Mouse (Mus musculus) ES-Bruce4 (cell line): ENCODE measurements at regions not wholly inside any gene's neighbourhood (a gene's known extent, or its start where the extent isn't known, plus 50 kb on each side); places are given as distances from the start of the nearest gene placed in this dataset.

Experiments
- H3K27ac ChIP-seq: 2 replicates; pipeline ENCODE4 v1.5.1; 2012; ENCODE audit warnings: low read length, inconsistent platforms; ENCODE audit not compliant: insufficient read depth
- H3K27me3 ChIP-seq: 2 replicates; pipeline ENCODE4 v1.6.1; 2012; ENCODE audit warnings: mild to moderate bottlenecking, low read length, inconsistent platforms; ENCODE audit not compliant: control insufficient read depth, poor library complexity, insufficient read depth, severe bottlenecking
- H3K36me3 ChIP-seq: 2 replicates; pipeline ENCODE4 v1.6.1; 2012; ENCODE audit warnings: inconsistent platforms, mild to moderate bottlenecking, low read length, moderate library complexity; ENCODE audit not compliant: control insufficient read depth, poor library complexity, insufficient read depth, severe bottlenecking
- H3K4me1 ChIP-seq: one replicate; pipeline ENCODE4 v1.8.1; 2011; ENCODE audit warnings: low read length; ENCODE audit not compliant: control insufficient read depth, insufficient read depth
- H3K4me3 ChIP-seq: 2 replicates; pipeline ENCODE4 v1.5.1; 2011; ENCODE audit warnings: low read depth, mild to moderate bottlenecking, low read length
- H3K9ac ChIP-seq: 2 replicates; pipeline ENCODE4 v1.6.1; 2012; ENCODE audit warnings: low read depth, mild to moderate bottlenecking, inconsistent platforms; ENCODE audit not compliant: poor library complexity, severe bottlenecking
- H3K9me3 ChIP-seq: replicated peaks from 2 replicates; pipeline ENCODE4 v1.6.1; 2012; ENCODE audit warnings: mild to moderate bottlenecking, low read length, inconsistent platforms; ENCODE audit not compliant: control insufficient read depth, poor library complexity, insufficient read depth, severe bottlenecking
- CTCF ChIP-seq: IDR thresholded peaks from one replicate; pipeline ENCODE4 v1.8.1; 2011; ENCODE audit warnings: low read depth, low read length
- EP300 ChIP-seq: IDR thresholded peaks from 2 replicates; pipeline ENCODE4 v1.6.1; 2011; ENCODE audit warnings: low read depth, low read length; ENCODE audit not compliant: insufficient read depth
- POLR2A ChIP-seq: IDR thresholded peaks from one replicate; pipeline ENCODE4 v1.8.1; 2011; ENCODE audit warnings: low read length; ENCODE audit not compliant: insufficient read depth

DNA sequence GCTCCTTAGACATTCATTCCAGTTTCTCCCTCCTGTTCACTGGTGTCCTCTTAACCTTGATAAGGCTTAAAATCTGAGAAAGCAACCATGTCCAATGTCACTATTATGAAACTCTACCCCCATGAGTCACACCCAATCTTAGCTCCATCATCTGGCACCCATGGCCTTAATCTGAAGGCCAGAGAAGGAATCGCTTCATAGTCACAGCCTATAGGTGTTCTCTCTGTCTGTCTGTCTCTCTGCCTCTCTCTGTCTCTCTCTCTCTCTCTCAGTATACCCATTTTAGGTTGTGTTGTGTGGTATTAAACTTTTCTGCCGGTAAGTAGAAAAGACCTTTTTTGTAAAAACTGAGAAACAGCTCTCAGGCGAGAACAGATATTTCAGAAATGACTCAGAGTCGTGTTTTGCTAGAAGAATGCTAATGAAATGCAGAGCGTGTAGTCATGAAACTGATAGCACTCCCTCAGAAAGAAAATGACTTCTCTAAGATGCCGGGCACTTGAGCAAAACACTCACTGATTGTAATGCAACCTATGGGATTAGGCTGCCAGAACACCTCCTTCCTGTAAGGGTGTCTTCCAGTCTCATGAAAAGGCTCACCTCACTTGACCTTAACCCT is 133.3 kb upstream of the Spdye4c start:
- no peaks in the 10 kb centered on the region for H3K9me3 ChIP-seq
- no peak overlapping the region for H3K9ac ChIP-seq
- no peak for TF ChIP-seq POLR2A
- no peak for TF ChIP-seq CTCF
- TF ChIP-seq EP300, result no peak
- H3K27me3 ChIP-seq, result no peaks in the 10 kb centered on the region; the same call in 1 of the 2 replicates
- H3K4me3 ChIP-seq, result no peak overlapping the region
- no peaks in the 10 kb centered on the region for H3K4me1 ChIP-seq
- no peak overlapping the region for H3K27ac ChIP-seq
- no peaks in the 10 kb centered on the region for H3K36me3 ChIP-seq

DNA sequence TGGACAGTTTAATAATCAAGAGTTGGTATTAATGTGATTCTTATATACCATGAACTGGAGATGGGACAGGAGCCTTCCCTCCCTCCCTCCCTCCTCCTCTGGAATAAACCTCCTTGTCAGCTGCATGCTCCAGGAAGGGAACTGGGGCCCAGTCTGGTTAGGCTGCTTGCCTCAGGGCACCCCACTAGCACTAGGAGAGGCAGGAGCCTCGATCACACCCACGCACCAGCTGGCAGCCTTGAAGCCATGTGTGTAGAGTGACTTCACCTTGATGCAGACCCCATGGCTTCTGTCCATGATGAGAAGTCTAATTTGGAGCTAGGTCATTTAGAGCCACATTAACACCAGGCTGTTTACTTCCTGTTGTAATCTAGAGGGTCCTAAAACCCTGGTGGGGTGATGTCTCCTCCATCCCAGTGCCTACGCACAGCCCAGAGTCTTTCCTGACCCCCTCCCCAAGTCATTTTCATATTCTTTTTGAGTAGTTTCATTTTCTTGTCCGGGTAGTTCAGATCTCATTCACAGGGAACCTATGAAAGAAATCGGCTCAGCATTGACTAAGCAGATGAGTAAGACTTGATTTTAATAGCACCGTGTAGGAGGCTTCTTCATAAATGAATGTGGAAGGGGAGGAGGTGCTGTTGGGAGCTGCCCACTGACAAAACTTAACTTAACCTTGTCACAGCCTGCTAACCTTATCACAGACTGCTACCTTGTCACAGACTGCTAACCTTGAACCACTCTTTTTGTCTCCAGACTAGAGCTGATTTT is 125.6 kb upstream of the Spdye4c start:
- Histone ChIP-seq H3K4me3 (no peak overlapping the region), H3K36me3 (no peaks in the 10 kb centered on the region), H3K4me1 (peaks cover 6% of the 10 kb centered on the region), H3K9ac (no peak overlapping the region), H3K9me3 (no peaks in the 10 kb centered on the region), H3K27ac (no peak overlapping the region), H3K27me3 (no peaks in the 10 kb centered on the region)
- TF ChIP-seq CTCF (no peak), POLR2A (no peak)

DNA sequence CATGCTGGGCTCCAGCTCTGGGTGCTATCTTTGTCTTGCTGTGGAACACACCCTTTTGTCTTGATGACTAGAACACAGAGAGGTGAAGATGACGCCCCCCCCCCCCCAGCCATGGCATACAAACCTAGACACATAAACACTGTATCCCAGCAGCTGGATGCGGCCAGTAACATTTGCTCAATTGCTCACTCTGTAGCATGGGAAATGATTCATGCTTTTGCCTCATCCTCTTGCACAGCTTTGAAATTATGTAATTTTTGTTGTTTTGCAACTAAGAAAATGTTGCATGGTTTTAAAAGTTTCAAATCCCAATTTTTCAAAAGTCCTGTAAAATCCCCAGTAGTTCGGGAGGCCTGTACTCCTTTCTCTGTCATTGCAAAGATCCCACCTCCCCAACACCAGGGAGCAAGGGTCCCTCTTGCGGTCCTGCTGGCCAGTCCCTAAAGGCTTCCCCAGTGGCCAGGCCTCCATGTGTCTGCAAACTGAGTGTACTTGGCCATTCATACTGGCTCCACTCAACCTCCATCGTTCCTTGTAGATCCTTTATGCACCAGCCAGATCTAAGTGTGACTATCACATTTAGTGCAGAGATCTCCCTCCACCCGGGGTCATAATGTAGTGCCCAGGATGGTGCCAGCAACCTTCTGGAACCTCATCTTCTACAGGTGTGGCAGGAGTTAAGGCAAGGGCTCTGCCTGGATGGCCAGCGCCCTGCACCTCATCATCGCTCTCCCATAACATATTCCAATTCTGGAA is 123.3 kb upstream of the Spdye4c start:
- no peak for TF ChIP-seq CTCF
- TF ChIP-seq EP300, result no peak
- no peak for TF ChIP-seq POLR2A
- Histone ChIP-seq H3K4me3 (no peak overlapping the region), H3K27me3 (no peaks in the 10 kb centered on the region), H3K4me1 (peaks cover 12% of the 10 kb centered on the region), H3K36me3 (no peaks in the 10 kb centered on the region), H3K9me3 (no peaks in the 10 kb centered on the region), H3K27ac (no peak overlapping the region), H3K9ac (no peak overlapping the region)

DNA sequence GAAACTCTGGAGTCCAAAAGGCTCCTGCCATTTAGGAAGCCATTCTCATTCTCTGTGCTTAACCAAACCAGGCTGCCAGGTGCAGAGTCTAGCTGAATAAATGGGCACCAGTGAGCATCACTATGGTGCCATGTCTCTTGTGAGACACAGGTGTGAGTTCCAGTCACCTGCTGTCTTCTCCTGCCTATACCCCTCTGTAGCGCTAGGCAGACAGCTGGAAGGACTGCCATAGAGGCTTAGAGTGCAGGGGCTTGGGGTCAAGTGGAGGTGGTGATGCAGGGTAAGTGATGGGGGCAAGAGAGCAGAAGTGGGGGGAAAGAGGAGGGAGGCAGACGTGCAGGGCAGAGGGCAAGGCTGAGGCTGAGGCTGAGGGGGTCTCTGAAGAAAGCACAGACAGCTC is 122.7 kb upstream of the Spdye4c start:
- Histone ChIP-seq H3K27me3 (no peaks in the 10 kb centered on the region), H3K27ac (no peak overlapping the region), H3K9me3 (no peaks in the 10 kb centered on the region), H3K4me3 (no peak overlapping the region), H3K9ac (no peak overlapping the region), H3K4me1 (peaks cover 12% of the 10 kb centered on the region), H3K36me3 (no peaks in the 10 kb centered on the region)
- no peak for TF ChIP-seq EP300
- no peak for TF ChIP-seq CTCF
- TF ChIP-seq POLR2A, result no peak

DNA sequence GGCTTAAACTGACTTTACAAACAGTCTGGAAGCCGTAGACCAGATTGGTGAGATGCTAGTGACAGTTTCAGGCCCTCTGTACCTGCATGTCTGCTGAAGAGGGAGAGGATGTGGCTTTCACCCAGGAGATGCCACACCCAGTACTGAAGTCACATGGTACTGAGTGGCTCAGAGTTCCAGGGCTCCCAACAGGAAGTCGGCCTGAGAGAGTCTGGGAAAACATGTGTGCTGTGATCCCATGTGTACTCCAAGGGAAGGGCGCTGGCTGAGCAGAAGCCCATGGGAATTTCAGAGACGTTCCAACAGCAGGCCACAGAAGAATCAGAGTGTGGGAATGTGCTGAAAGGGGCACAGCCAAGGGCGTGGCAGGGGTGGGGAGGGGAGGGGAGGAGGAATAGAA is 120.7 kb upstream of the Spdye4c start:
- Histone ChIP-seq H3K27me3 (no peaks in the 10 kb centered on the region), H3K9me3 (no peaks in the 10 kb centered on the region), H3K9ac (no peak overlapping the region), H3K4me3 (no peak overlapping the region), H3K36me3 (no peaks in the 10 kb centered on the region), H3K4me1 (peaks cover 12% of the 10 kb centered on the region), H3K27ac (no peak overlapping the region)
- no peak for TF ChIP-seq POLR2A

DNA sequence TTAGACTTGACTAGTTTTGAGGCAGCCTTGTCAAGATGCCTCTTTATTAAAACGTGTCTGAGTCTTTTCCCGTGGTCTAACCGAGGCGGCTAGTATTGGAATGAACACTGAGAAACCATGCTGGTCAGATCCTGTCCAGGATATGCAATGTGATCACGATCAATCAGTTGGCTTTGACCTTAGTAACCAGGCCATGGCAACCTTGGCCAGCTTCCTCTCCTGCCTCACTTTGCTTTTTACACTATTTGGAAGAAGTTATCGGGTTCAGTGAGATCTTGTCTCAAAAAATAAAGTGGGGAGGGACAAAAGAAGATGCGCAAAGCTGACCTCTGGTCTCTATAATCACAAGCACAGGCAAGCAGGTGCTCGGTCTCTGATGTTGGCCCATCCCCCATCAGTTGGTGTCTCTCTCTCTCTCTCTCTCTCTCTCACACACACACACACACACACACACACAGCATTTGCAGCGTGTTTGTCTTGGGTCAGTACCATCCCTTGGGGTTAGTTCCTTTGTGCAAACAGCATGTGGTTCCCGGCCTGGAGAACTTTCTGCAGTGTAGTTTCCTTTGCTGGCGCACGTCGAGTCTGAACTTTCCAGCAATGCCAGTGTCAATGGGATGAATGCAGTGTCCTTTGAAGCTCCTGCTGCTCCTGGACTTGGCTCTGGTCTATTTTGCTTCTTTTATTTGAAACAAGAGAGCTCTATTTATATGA is 117.6 kb upstream of the Spdye4c start:
- TF ChIP-seq CTCF, result no peak
- no peak for TF ChIP-seq EP300
- no peak for TF ChIP-seq POLR2A
- Histone ChIP-seq H3K4me3 (no peak overlapping the region), H3K27me3 (no peaks in the 10 kb centered on the region), H3K9me3 (no peaks in the 10 kb centered on the region), H3K36me3 (no peaks in the 10 kb centered on the region), H3K4me1 (peaks cover 9% of the 10 kb centered on the region), H3K27ac (no peak overlapping the region), H3K9ac (no peak overlapping the region)
